ENCODE assay signal across 9 mouse cellular contexts in genomic region chr5:102074086-102074485, GRCm38 (mm10). TPM values are rescaled to one million over a fixed set of nuclear protein-coding genes. Genes with fewer than 3 reads are reported as not detected.
A peak's percentile ranks its signal among the peaks of the same experiment; 100 is the strongest.
DNase-seq lines count a peak whose midpoint lies in the region; ATAC-seq lines count a peak whose summit lies in the region.
"Had no signal": no experiment of that assay in that cellular context is flagged by ENCODE, and none has a peak within 500 bp of the region (broad histone marks: within the 10 kb centered on the region; RNA-seq: fewer than 3 reads in every experiment).

No protein-coding gene starts in this region.

- no peak overlapping the region for H3K4me2 ChIP-seq in forebrain, embryonic 14.5 days (ENCODE audit: low read length)
- H3K4me2 ChIP-seq in forebrain, embryonic 15.5 days (replicated peaks): no peak overlapping the region
- H3K4me2 ChIP-seq in liver, embryonic 13.5 days: no peak overlapping the region
- H3K4me2 ChIP-seq: heart, embryonic 15.5 days had no signal

- peaks cover 7% of the 10 kb centered on the region for H3K4me1 ChIP-seq in forebrain, embryonic 14.5 days (ENCODE audit: control insufficient read depth, insufficient read depth, low read length)
- peaks cover 29% of the 10 kb centered on the region for H3K4me1 ChIP-seq in forebrain, embryonic 15.5 days
- peaks cover 12% of the 10 kb centered on the region for H3K4me1 ChIP-seq in liver, embryonic 13.5 days (replicated peaks)

- ATAC-seq in forebrain, embryonic 14.5 days: no peak
- ATAC-seq in forebrain, embryonic 15.5 days (replicated peaks): no peak
- ATAC-seq in liver, embryonic 13.5 days (ENCODE audit: low read depth): no peak

- 0% methylated on average over 1 of the region's 1 CpGs for WGBS in forebrain, embryonic 14.5 days
- WGBS in forebrain, embryonic 15.5 days: 0% methylated on average over 1 of the region's 1 CpGs
- WGBS in liver, embryonic 13.5 days (ENCODE audit: insufficient replicate concordance): 0% methylated on average over 1 of the region's 1 CpGs

- H3K27ac ChIP-seq in forebrain, embryonic 14.5 days (ENCODE audit: low read depth, low read length): no peak overlapping the region
- no peak overlapping the region for H3K27ac ChIP-seq in forebrain, embryonic 15.5 days (replicated peaks)
- H3K27ac ChIP-seq in liver, embryonic 13.5 days: no peak overlapping the region
- H3K27ac ChIP-seq: heart, embryonic 15.5 days had no signal

- peak; percentile 93 for DNase-seq in forebrain, embryonic 14.5 days (ENCODE audit: low spot score)
- DNase-seq in right cerebral cortex, adult 18-20 months: peak; percentile 62
- DNase-seq in right cerebral cortex, postnatal 25 days: no peak
- peak; percentile 80 to 85 for DNase-seq in cerebellum, adult 18-20 months
- peak; percentile 78 for DNase-seq in heart, postnatal 4 days
- peak; percentile 19 for DNase-seq in liver, embryonic 13.5 days
- DNase-seq in telencephalon, adult 2 months (ENCODE audit: low read depth, low spot score): peak; percentile 54

- H3K9ac ChIP-seq in forebrain, embryonic 14.5 days (ENCODE audit: low read length): no peak overlapping the region
- no peak overlapping the region for H3K9ac ChIP-seq in forebrain, embryonic 15.5 days (replicated peaks)
- no peak overlapping the region for H3K9ac ChIP-seq in liver, embryonic 13.5 days
- H3K9ac ChIP-seq: heart, embryonic 15.5 days had no signal

- H3K36me3 ChIP-seq in forebrain, embryonic 14.5 days (ENCODE audit: control insufficient read depth, insufficient read depth, low read length): no peaks in the 10 kb centered on the region
- H3K36me3 ChIP-seq in forebrain, embryonic 15.5 days: no peaks in the 10 kb centered on the region
- H3K36me3 ChIP-seq in liver, embryonic 13.5 days: no peaks in the 10 kb centered on the region
- H3K36me3 ChIP-seq: heart, embryonic 15.5 days had no signal

- H3K4me3 ChIP-seq in forebrain, embryonic 14.5 days (ENCODE audit: low read depth, low read length): no peak overlapping the region
- no peak overlapping the region for H3K4me3 ChIP-seq in forebrain, embryonic 15.5 days
- no peak overlapping the region for H3K4me3 ChIP-seq in liver, embryonic 13.5 days (replicated peaks)
- H3K4me3 ChIP-seq: heart, embryonic 15.5 days had no signal

- H3K27me3 ChIP-seq in forebrain, embryonic 14.5 days (replicated peaks; ENCODE audit: control insufficient read depth, insufficient read depth, low read length): no peaks in the 10 kb centered on the region
- H3K27me3 ChIP-seq in forebrain, embryonic 15.5 days: no peaks in the 10 kb centered on the region
- no peaks in the 10 kb centered on the region for H3K27me3 ChIP-seq in liver, embryonic 13.5 days
- H3K27me3 ChIP-seq: heart, embryonic 15.5 days had no signal

- no peaks in the 10 kb centered on the region for H3K9me3 ChIP-seq in forebrain, embryonic 14.5 days (replicated peaks; ENCODE audit: control insufficient read depth, low read length)
- H3K9me3 ChIP-seq in forebrain, embryonic 15.5 days: no peaks in the 10 kb centered on the region
- no peaks in the 10 kb centered on the region for H3K9me3 ChIP-seq in liver, embryonic 13.5 days (replicated peaks)
- H3K9me3 ChIP-seq: heart, embryonic 15.5 days had no signal

RNA-seq across cellular contexts. Expression of gene Wdfy3, which starts 4.4 kb away (rescaled TPM):
- polyA plus RNA-seq in forebrain, embryonic 14.5 days (2014; fragmentation: Nextera tagmentation; extraction: Ambion mirVana): 15.3 and 22.6 TPM in 2 replicates
- polyA plus RNA-seq in forebrain, embryonic 15.5 days (2015; fragmentation: Nextera tagmentation; extraction: Ambion mirVana): 26.2 and 26.3 TPM in 2 replicates
- 10 to 100 TPM; 47.0 to 48.6 TPM for total RNA-seq in heart, postnatal 4 days (2021)
- 3.3 and 3.7 TPM in 2 replicates for polyA plus RNA-seq in liver, embryonic 13.5 days (2015; fragmentation: Nextera tagmentation; extraction: Ambion mirVana)
